Mouse (Mus musculus) yolk sac, embryonic 10.5 days (tissue): ENCODE data around the gene Tln2.
"Not testable (repeated sequence)": the region's sequence is repeated elsewhere in the genome, so short reads cannot be mapped to it uniquely, and the experiment has no call there.

Experiments used
- DNase-seq: peaks from one replicate; pipeline ENCODE4 v3.0.0-alpha.2; 2017; ENCODE audit warnings: low spot score

The Tln2 gene

GRCm38 (mm10) chr9:67361511-67361910 is 198.0 kb downstream of the Tln2 start:
- DNase-seq: no peak

- no peak for DNase-seq
These were observed 205.1 kb downstream of the Tln2 start for GRCm38 (mm10) chr9:67354356-67354755.

- DNase-seq: no peak
These were observed 206.1 kb downstream of the Tln2 start for GRCm38 (mm10) chr9:67353365-67353764.

GRCm38 (mm10) chr9:67348983-67349382 is 210.5 kb downstream of the Tln2 start:
- no peak for DNase-seq

GRCm38 (mm10) chr9:67347184-67347583 is 212.3 kb downstream of the Tln2 start:
- DNase-seq: no peak

GRCm38 (mm10) chr9:67331281-67331680 is 228.2 kb downstream of the Tln2 start:
- no peak for DNase-seq

- DNase-seq: no peak
These were observed 231.1 kb downstream of the Tln2 start for GRCm38 (mm10) chr9:67328451-67328850.

GRCm38 (mm10) chr9:67321886-67322285 is 237.6 kb downstream of the Tln2 start:
- no peak for DNase-seq

- no peak for DNase-seq
These were observed 244.1 kb downstream of the Tln2 start for GRCm38 (mm10) chr9:67315356-67315755.

- no peak for DNase-seq
These were observed 254.5 kb downstream of the Tln2 start for GRCm38 (mm10) chr9:67304992-67305391.

GRCm38 (mm10) chr9:67303986-67304385 is 255.5 kb downstream of the Tln2 start:
- DNase-seq: peak; percentile 41

- DNase-seq: no peak
These were observed 256.5 kb downstream of the Tln2 start for GRCm38 (mm10) chr9:67303038-67303437.

- DNase-seq: no peak
These were observed 257.0 kb downstream of the Tln2 start for GRCm38 (mm10) chr9:67302386-67302989.

GRCm38 (mm10) chr9:67301571-67301970 is 257.9 kb downstream of the Tln2 start:
- DNase-seq: no peak

GRCm38 (mm10) chr9:67300769-67301168 is 258.7 kb downstream of the Tln2 start:
- no peak for DNase-seq

- DNase-seq: no peak
These were observed 259.2 kb downstream of the Tln2 start for GRCm38 (mm10) chr9:67300346-67300745.

- DNase-seq: no peak
These were observed 260.3 kb downstream of the Tln2 start for GRCm38 (mm10) chr9:67299164-67299563.

- DNase-seq: no peak
These were observed 262.1 kb downstream of the Tln2 start for GRCm38 (mm10) chr9:67297236-67297889.

- no peak for DNase-seq
These were observed 272.0 kb downstream of the Tln2 start for GRCm38 (mm10) chr9:67287457-67287856.

GRCm38 (mm10) chr9:67286801-67287200 is 272.7 kb downstream of the Tln2 start:
- DNase-seq: no peak

GRCm38 (mm10) chr9:67285544-67285943 is 274.0 kb downstream of the Tln2 start:
- DNase-seq: no peak

- no peak for DNase-seq
These were observed 277.7 kb downstream of the Tln2 start for GRCm38 (mm10) chr9:67281812-67282211.

- not testable (repeated sequence) for DNase-seq
These were observed 279.2 kb downstream of the Tln2 start for GRCm38 (mm10) chr9:67280311-67280710.

GRCm38 (mm10) chr9:67276446-67276845 is 283.1 kb downstream of the Tln2 start:
- DNase-seq: no peak
